Mouse (Mus musculus) heart, adult 18-20 months (tissue): ENCODE results near the gene Parp9. TPM values are rescaled to one million over a fixed set of nuclear protein-coding genes. Genes with fewer than 3 reads are reported as not detected.

ENCODE experiments used
- DNase-seq, 2 experiments: peaks; one replicate each; pipeline ENCODE4 v3.0.0; 2021 to 2022; ENCODE audit warnings: mixed read lengths in 1 of 2
- long read RNA-seq, 2 experiments: library from polyadenylated mRNA; stranded (forward); transcript quantifications; one replicate each; pipeline ENCODE4 v2.0.0; 2021
- total RNA-seq, 2 experiments: library from RNA; stranded (reverse); gene quantifications; 2 replicates each; pipeline ENCODE4 v1.2.3; 2021

Gene Parp9
- total RNA-seq = 10 to 100 TPM in 1 of 2 experiments, 1 to 10 TPM in 1; 9.5 to 10.2 TPM
- long read RNA-seq, experiment 1, partial matches to known transcripts = 0 of 7 reads
- long read RNA-seq, experiment 1, other reads (novel, unspliced or antisense) = 4 of 7 reads
- long read RNA-seq, experiment 2 = 0 reads

DNA sequence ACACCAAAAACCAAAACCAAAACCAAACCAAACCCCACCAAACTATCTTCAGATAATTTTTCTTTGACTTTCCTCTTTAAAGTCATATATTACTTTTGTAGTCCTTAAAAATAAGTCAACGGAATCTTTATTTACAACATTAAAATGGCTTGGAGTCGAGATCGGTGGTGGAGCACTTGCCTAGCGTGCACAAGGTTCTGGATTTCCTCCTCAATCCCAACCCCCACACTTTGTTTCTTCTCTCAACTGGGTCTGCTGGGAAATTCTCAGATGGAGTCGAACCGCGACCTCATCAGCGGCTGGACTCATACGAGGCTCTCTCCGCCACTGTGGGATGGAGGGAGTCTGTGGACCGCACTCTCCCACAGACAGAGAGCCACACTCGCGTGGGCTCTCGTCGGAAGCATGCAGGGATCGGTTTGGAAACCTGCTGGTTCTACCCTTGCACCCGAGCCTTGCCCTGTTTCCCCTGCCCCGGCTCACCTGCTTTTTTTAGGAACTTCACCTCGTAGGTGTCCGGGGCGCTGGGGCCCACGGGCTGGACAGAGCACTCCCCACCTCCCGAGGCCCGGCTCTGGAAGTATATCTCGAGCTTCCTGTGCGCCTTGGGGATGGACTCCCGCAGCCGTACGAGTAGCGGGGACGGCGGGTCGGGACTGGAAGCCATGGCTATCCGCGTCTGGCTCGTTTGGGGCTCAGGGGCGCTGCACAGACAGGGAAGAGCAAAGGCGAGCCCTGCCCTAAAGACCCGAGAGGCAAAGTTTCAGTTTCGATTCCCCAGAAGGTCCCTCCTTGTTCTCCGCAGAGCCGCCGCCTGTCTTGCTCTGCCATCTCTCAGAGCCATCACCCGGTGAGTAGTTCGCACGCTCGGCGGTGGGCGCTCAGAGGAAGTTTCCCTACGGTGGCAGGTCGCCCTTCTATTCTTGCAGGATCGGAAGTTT lies at the start of gene Parp9, which contains the start of gene Dtx3l:
Gene Parp9 (plus strand): TSS at position 260 of the 941 bp plus-strand sequence.
Gene Dtx3l (minus strand): TSS at position 941 of the 941 bp plus-strand sequence.
- DNase-seq = peak; percentile 83 to 86

DNA sequence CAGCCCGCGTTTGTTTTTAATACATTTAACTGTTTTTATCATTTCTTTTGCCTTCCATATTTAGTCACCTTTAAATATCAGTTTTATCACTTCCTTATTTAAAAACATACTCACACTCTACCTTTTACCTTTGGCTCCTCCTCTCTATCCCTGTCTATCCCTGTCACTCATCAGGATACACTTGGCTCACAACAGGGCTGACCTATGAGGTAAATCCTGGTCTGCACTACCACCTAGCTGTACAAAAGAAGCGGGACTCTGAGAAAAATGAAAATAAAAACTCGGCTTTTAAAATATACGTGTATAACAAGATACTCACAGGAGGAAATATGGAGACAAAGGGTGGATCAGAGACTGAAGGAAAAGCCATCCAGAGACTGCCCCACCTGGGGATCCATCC lies 49.4 kb upstream of the Parp9 start:
- DNase-seq = no peak

DNA sequence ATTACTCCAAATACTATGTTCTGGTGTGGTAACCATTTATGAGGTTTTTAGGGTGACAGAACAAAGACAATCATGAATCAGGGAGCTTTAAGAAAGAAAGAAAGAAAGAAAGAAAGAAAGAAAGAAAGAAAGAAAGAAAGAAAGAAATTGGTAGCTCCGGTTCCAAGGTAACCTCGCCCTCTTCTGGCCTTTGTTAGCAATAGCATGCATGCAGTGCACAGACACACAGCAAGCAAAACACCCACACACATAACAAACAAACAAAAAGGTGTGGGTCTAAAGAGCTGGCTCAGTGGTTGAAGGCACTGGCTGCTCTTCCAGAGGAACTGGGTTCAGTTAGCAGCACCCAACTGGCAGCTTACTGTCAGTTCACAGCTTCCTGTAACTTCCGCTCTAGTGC lies 47.6 kb upstream of the Parp9 start:
- DNase-seq = no peak

DNA sequence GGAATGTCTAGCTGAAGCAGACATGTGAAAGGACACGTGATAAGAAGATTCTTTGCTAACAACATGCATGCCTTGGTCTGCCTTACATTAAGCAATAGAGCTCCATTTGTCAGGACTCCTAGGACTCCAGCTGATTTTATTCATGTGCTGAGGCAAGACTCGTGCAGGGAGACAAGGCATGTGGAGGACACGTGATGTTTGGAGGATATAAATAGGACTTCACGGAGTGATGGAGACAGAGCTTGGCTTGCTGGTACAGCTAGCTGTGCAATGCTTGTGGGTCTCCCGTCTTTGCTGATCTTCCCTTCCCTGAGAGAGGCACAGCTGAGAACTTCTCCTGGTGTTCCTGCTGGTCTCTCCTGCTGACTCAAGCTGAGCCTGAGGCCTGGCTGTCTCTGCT lies 46.7 kb upstream of the Parp9 start:
- peak in 1 of 2 experiments; percentile 22 for DNase-seq

DNA sequence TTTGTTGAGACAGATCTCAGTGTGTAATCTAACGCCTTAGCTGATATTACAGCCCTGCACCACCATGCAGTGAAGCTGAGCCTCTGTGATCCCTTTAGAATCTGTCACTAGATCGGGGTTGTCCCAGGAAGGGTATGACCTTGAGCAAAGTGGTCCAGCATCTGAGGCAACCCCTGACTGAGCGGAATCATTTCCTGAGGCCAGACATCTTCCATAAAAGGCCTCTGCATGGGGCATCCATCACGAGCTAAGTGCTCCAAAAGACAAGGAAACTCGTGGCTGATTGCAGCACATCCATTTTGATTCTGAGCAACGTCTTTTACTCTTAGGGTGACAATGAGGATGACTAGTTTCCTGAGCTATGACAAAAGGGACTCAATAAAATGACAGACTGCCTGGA lies 43.3 kb upstream of the Parp9 start:
- DNase-seq = no peak

DNA sequence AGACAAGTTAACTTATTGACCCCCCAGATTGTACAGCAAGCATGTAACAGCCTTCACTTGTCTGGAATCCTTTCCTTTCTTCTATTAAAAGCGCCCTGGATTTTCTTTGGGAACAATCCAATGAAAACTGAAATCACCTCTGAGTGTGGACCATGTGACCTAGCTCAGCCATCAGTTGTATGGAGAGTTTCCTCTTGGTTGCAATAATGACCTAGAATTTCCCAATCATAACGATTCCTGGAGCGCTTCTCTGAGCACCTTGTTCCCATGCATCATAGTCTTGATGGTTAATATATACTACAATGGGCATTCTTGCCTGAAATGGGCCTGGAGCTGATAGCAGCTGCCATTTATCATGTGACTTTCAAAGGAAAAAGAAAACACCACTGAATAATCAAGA lies 37.7 kb upstream of the Parp9 start:
- DNase-seq = no peak

DNA sequence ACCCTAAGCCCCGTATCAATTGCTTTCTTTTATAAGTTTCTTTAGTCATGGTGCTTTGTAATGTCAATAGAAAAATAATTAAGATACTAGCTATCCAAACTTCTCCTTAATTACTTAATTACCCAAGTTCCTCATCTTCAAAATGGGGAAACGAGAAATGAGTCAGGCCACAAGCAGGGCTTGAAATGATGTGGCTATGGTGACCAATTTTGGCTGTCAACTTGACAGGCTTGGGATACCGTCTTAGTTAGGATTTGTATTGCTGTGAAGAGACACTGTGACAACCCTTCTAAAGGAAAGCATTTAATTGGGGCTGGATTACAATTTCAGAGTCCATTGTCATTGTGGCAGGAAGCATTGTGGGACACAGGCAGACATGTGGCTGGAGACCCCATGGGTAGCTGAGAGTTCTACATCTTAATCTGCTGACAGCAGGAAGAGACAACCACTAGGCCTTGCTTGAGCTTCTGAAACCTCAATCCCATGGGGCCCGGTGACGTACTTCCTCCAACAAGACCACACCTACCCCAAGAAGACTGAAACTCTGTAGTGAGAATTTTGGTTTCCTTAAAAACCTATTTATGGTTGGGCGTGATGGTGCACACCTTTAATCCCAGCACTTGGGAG lies 35.1 kb upstream of the Parp9 start:
- DNase-seq = no peak

DNA sequence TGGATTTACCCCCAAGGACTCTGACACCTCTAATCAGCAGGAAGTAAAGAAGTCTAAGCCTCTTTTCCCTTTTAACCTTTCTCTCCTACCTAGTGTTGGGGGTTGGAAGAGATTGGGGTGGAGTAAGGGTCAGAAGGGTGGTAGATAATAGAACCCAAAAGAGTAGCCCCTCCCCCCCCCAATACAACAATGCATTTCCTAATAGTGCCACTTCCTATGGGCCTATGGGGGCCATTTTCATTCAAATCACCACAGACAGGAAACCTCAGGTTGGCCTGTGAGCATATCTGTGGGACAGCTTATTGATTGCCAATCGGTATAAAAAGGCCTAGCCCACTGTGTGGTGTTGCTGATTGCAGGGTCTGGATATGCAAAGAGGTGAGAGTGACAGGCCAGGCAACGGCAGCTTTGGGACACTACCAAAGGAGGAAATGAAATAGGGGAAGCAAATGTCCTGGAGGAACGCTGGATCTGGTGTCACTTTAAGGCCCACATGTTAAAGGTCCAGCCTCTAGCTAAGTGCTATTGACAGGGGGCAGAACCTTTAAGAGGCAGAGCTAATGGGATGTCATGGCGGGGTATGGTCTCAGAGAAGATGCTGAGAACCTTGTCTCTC lies 34.0 kb upstream of the Parp9 start:
- no peak for DNase-seq

DNA sequence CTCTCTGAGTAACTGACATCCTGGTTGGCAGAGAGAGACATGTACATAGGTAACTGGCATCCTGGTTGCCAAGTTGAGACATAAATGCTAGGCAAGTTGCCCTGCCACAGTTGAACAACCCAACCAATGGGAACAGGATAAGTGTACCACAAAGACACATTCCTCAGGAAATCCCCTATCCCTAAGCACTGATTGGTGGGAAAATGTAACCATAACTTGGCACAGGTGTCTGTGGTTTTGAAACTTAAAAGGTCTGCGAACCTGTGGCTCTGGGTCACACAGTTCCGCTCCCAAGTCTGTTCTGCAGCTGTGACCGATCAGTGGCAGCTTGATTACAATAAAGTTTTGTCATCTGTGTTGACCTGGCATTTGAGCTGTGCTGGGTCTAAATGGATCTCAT lies 32.9 kb upstream of the Parp9 start:
- no peak for DNase-seq

DNA sequence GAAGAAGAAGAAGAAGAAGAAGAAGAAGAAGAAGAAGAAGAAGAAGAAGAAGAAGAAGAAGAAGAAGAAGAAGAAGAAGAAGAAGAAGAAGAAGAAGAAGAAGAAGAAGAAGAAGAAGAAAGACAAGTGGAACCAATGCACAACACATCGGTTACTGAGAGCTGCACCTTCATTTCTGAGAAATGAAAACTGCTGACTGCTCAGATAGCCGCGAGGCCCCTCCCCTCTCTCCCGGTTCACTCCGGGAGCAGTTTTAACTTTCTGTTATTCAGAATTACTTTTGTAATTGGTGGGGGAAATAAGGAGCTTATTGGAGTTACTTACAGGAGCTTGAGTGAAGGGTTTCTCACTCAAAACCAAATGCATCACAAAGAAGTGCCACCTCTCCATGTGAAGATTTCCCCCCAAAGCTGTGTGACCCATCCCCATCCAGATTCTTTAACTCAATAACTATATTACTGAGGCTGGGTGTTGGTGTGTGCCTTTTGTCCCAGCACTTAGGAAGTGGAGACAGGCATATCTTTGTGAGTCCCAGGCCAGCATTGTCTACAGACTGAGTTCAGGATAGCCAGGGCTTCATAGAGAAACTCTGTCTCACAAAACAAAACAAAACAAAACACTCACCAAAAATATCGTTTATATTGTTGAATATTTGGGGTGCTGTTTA lies 32.3 kb upstream of the Parp9 start:
- DNase-seq = no peak

DNA sequence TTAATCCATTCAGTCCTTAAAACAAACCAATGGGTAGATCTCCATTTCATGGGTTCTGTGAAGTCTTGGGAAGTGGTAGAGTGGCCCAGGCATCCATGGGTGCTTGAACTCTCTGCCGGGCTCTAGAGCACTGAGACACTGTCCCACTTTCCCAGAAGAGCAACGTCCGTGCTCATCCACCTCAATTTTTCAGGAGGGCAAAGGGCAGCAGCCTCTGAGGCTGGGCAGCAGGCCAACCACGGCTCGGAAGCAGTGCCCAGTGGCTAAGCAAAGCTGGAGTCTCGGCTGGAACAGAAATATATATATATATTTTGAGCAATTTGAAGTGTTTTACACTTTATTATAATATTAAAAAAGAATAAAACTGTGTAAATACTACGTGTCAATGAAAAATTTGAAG lies 31.4 kb upstream of the Parp9 start:
- peak in 1 of 2 experiments; percentile 10 for DNase-seq

DNA sequence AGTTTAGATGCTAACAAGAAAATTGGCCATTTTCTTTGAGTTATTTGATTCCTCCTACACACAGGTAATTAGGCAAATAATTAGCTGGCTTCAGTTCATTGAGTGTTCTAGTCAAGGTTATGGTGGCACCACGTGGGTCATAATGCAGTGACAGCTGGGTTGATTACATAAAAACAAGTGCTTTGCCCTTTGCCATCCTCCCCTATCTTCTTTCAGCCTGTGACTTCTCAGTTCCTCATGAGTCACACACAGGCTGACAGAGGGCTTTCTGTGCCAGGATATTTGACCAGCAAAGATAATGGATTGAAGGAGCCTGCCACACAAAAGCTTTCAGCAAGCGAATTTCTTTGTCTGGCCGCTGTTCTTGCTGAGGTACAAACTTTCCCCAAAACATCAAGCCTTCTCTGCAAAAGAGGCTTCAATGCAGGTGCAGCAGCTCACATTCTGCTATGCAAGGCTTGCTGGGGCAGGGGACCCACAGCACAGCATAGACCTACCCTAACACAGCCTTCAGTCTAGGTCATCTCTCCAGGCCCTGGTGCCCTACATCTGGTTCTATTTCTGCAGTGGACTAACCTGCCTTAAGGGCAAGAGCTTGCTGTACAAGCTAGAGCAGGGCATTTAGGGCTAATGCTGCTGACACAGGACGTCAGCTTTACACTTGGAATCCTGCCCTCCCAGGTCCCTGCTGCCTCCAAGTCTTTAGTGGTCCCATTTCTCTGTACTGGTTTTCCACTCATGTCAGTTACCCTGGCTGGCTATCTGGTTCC lies 30.7 kb upstream of the Parp9 start:
- peak; percentile 50 to 71 for DNase-seq

DNA sequence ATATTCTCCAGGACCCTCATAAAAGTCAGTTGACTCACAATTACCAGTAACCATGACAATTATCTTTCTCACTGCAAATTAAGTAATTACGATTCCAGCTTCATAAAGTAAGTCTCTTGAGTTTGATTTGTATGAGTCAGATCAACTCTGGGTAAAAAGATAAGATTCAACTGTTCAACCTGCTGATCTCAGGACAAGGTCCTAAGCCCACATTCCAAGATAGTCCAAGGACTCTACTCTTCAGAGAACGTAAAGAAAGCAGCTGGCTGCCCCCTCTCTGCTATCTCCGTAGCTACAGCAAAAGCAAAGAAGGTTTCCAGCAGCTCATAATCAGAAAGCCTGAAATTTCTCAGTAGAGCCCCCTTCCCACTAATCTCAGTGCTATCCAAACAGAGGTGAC lies 26.8 kb upstream of the Parp9 start:
- DNase-seq = no peak

DNA sequence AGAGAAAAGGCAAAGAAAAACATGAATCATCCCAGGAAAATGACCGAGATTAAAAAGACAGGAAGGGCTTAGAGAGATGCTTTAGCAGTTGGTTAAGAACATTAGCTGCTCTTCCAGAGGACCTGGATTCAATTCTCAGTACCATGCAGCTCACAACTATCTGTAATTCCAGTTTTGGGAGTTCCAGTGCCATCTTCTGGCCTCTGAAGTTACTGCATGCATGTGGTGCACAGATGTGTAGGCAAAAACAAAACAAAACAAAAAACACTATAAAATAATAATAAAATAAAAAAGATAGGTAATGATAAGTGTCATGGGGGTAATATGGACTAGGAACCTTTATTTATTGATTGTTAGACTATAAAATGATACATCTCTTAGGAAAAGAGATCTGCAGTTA lies 24.7 kb upstream of the Parp9 start:
- peak in 1 of 2 experiments; percentile 23 for DNase-seq

DNA sequence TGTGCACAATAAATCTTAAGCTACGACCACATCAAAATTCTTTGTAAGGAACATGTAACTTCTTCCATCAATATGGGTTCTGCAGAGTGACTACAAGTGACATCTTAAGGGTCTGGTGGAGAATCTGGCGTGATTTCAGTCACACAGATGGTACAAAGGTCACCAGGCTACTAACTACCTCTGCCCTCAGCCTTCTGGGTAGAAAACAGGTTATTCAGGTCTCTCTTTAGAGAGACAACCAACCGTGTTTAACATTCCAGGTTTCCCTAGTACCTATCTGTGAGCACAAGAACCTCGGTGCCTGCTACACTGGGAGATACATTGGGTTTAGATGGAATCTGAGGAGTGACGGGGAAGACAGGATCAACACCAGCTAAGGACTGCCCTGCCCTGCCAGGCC lies 24.0 kb upstream of the Parp9 start:
- no peak for DNase-seq

DNA sequence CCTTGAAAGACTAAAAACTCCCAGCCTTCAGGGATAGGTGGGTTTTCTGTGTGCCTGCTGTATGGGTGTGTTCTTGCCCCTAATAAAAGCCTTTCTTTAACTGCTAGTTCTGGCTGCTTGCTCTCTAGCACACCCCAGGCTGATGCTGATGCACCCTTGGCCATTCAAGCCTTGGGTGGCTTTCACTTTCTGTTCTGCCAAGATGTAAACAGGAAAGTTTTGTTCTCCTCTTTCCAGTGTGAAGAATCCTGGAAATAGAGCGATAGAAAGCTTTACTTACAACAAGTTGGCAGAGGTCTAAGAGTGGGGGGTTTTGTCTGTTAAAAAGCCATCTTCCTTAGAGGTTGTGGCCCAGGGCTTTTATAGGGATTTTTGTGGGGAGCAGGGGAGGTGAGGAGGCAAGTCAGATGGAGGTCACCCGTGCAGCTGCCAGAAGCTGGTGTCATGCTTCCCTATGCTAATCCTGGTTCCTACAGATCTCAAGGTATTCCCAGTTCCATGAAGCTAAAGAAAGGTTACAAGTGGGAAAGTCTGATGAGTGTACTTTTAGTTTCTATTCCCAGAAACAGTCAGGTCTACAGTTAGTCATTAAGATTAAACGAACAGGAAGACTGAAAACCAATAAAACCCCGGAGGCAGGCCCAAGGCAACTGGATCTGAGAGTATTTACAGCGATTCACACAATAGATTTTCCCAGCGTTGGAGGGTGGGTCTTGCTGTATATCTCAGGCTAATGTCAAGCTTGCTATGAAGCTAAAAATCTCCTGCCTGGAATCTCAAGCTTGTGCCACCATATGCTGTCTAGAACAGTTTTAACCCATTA lies 19.3 kb upstream of the Parp9 start:
- DNase-seq = peak in 1 of 2 experiments; percentile 11

DNA sequence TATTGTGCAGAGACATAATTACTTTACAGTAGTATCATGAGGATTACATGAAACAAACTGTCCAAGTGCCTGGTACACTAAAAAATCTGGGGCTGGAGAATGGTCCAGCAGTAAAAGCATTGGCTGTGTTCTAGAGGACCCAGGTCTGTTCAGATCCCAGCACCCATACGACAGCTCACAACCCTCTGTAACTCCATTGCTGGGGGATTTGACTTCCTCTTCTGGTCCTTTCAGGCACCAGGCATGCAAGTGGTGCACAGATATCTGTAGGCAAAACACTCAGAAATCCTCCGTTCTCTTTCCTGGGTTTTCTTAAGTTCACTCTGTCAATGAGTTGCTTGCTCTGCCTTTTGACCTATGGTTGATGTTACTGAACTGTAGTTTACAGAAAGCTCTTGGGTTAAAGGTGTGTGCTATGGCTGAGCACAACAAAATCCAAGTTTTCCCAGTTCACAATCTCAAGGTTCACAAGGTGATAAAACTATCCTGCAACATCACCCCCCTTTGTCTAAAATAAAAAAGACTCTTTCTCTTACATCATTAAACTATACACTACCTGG lies 16.5 kb upstream of the Parp9 start:
- DNase-seq = no peak

DNA sequence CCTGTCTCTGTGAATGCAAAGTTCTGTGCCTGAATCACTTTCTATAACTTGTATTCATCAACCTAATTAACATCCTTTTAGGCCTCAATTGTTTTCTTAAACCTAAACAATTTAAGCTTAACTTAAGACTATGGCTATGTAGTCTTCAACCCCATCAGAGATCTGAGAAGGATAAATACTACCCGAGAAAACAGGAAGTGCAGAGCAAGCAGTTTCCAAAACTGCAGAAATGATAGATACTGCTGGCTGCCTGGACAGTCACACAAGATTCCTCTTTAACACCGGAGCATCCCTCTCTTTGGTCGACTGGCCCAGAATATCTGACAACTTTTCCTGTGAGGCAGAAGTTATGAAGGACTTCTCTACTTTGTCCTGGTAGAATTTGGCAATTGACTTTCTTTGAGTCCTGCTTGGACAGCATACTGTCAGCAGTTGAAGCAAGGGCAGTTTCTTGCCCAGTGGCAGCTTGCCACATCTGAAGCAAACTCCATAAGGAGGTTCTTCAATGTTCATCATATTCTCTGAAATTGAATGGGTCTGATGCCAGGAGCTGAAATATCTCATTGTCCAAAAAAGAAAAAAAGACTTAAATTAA lies 15.9 kb upstream of the Parp9 start:
- DNase-seq = no peak

DNA sequence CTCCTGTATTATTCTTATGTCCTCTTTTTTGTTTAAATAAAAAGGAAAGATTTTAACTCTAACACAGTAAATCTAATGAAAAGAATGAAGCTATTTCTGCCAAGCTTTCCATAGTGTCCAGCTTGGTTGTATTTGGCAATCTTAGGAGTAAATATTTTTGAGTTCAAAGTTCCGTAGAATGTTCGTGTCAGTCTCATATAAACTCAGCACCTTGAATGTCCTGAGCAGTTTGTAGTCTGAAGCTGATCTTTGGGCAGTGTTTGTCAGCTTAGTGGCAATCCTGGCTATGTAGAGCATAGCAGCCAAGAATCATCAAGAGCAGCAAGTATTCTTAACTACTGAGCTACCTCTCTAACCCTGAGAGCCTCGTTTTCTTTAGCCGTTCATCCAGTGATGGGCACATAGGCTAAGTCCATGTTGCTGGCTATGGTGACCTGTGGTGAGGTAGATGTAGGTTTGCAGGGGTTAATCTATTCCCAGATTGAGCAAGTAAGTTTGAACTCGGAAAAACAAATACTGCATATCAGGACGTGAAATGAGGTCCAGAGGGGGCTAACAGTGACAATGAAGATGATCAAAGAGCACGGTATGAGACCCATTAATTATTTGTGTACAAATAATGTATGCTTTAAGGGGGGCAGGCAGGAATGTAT lies 14.6 kb upstream of the Parp9 start:
- DNase-seq = no peak
